Mouse (Mus musculus) mouse embryonic stem cell (cell line): Measurements from ENCODE around the gene BC034090.
"Not testable (repeated sequence)": the region's sequence is repeated elsewhere in the genome, so short reads cannot be mapped to it uniquely, and the experiment has no call there.

Experiments used
- in situ Hi-C, 2 experiments: fragments of 300-500 bp; cut with MboI; formaldehyde crosslinking; loops; 1 replicate in 1 of 2; 3 replicates in 1 of 2; pipeline ENCODE4 v1.14.3; 2019 to 2020; ENCODE audit warnings: low sequenced_read_pairs in 2 of 2, low pct_unique_long_range_greater_than_20kb in 1 of 2, mixed read lengths in 1 of 2; ENCODE audit not compliant: unreplicated experiment in 1 of 2

Gene BC034090

GRCm38 (mm10) chr1:155243797-155244770, at the start of gene BC034090:
Gene BC034090 (minus strand): TSS chr1:155244444.
- in situ Hi-C loops: loop anchor here in 1 of 2 experiments (25.0 kb wide), 1 partner anchor 493 kb away; no protein-coding TSS in a partner anchor

- in situ Hi-C loops: loop anchor here (5.0 to 10.0 kb wide), 3 partner anchors 161 to 239 kb away; no protein-coding TSS in a partner anchor
Measured at GRCm38 (mm10) chr1:155293446-155293845, 49.2 kb upstream of the BC034090 start.

GRCm38 (mm10) chr1:155289411-155289810, 45.2 kb upstream of the BC034090 start:
- in situ Hi-C loops: no loop called here

- in situ Hi-C loops: no loop called here
Measured at GRCm38 (mm10) chr1:155288033-155288432, 43.8 kb upstream of the BC034090 start.

- in situ Hi-C loops: loop anchor here in 1 of 2 experiments (5.0 kb wide), 1 partner anchor 252 kb away; no protein-coding TSS in a partner anchor
Measured at GRCm38 (mm10) chr1:155283808-155284207, 39.6 kb upstream of the BC034090 start.

GRCm38 (mm10) chr1:155281003-155281793, 37.0 kb upstream of the BC034090 start:
- in situ Hi-C loops: loop anchor here in 1 of 2 experiments (5.0 kb wide), 1 partner anchor 249 kb away; no protein-coding TSS in a partner anchor

GRCm38 (mm10) chr1:155280306-155280705, 36.1 kb upstream of the BC034090 start:
- in situ Hi-C loops: loop anchor here in 1 of 2 experiments (5.0 kb wide), 1 partner anchor 248 kb away; no protein-coding TSS in a partner anchor

- in situ Hi-C loops: no loop called here
Measured at GRCm38 (mm10) chr1:155276381-155277033, 32.3 kb upstream of the BC034090 start.

GRCm38 (mm10) chr1:155275793-155276192, 31.5 kb upstream of the BC034090 start:
- in situ Hi-C loops: no loop called here

GRCm38 (mm10) chr1:155274976-155275375, 30.7 kb upstream of the BC034090 start:
- in situ Hi-C loops: no loop called here

- in situ Hi-C loops: no loop called here
Measured at GRCm38 (mm10) chr1:155272953-155273352, 28.7 kb upstream of the BC034090 start.

- in situ Hi-C loops: not testable (repeated sequence)
Measured at GRCm38 (mm10) chr1:155262496-155262895, 18.3 kb upstream of the BC034090 start.

GRCm38 (mm10) chr1:155254309-155254708, 10.1 kb upstream of the BC034090 start:
- in situ Hi-C loops: no loop called here

- in situ Hi-C loops: no loop called here
Measured at GRCm38 (mm10) chr1:155253126-155253525, 8.9 kb upstream of the BC034090 start.

GRCm38 (mm10) chr1:155252631-155253121, 8.4 kb upstream of the BC034090 start:
- in situ Hi-C loops: no loop called here

- in situ Hi-C loops: no loop called here
Measured at GRCm38 (mm10) chr1:155251596-155251995, 7.4 kb upstream of the BC034090 start.

- in situ Hi-C loops: no loop called here
Measured at GRCm38 (mm10) chr1:155250531-155251135, 6.4 kb upstream of the BC034090 start.

- in situ Hi-C loops: loop anchor here in 1 of 2 experiments (25.0 kb wide), 1 partner anchor 487 kb away; no protein-coding TSS in a partner anchor
Measured at GRCm38 (mm10) chr1:155249896-155250295, 5.7 kb upstream of the BC034090 start.
